Mouse (Mus musculus): ENCODE data around the gene Gm17359.

- no peak for TF ChIP-seq POLR2AphosphoS2 (IDR thresholded peaks at IDR 0.05; ENCODE audit: low read depth, low read length)
- no peak for TF ChIP-seq POLR2A (IDR thresholded peaks at IDR 0.05; ENCODE audit: low read depth, low read length)
- TF ChIP-seq CHD2 (IDR thresholded peaks at IDR 0.05; ENCODE audit: low read length) = no peak
- TF ChIP-seq SIN3A (IDR thresholded peaks at IDR 0.05; ENCODE audit: low read length) = no peak
- TF ChIP-seq ZMIZ1 (IDR thresholded peaks at IDR 0.05; ENCODE audit: low read depth, low read length) = no peak
- TF ChIP-seq RCOR1 (conservative IDR thresholded peaks at IDR 0.05; ENCODE audit: low read depth, low read length) = no peak
- no peak for TF ChIP-seq CTCF (conservative IDR thresholded peaks at IDR 0.05 in 1 of 2, IDR thresholded peaks at IDR 0.05 in 1 of 2; ENCODE audit: low read depth in 2 of 2, low read length in 2 of 2)
- TF ChIP-seq EP300 (IDR thresholded peaks at IDR 0.05; ENCODE audit: low read length) = no peak
- TF ChIP-seq MYC (IDR thresholded peaks at IDR 0.05; ENCODE audit: low read depth, low read length) = no peak
- no peak for TF ChIP-seq E2F4 (IDR thresholded peaks at IDR 0.05; ENCODE audit: insufficient replicate concordance, low read depth, low read length)
- no peak for TF ChIP-seq HCFC1 (IDR thresholded peaks at IDR 0.05; ENCODE audit: low read depth, low read length)
- TF ChIP-seq ZNF384 (IDR thresholded peaks at IDR 0.05; ENCODE audit: low read depth, low read length) = no peak
Observed at GRCm38 (mm10) chr3:79308605-79309004, 27.9 kb upstream of the Gm17359 start.
